Mouse (Mus musculus): ENCODE measurements around the gene Cdc42ep4. TPM values are rescaled to one million over a fixed set of nuclear protein-coding genes. Genes with fewer than 3 reads are reported as not detected.

Cdc42ep4 gene
- total and polyA plus RNA-seq, 2 experiments from 2014 or later, result 60.3 to 88.0 TPM

GRCm38 (mm10) chr11:113795846-113796245 is 44.2 kb upstream of the Cdc42ep4 start:
- Histone ChIP-seq H3K4me3 (ENCODE audit: low read depth, low read length) (no peak overlapping the region), H3K9ac (replicated peaks; ENCODE audit: low read length, poor library complexity, severe bottlenecking) (no peak overlapping the region), H3K27ac (ENCODE audit: low read depth, low read length) (no peak overlapping the region), H3K36me3 (ENCODE audit: insufficient read depth, low read length) (peaks cover 6% of the 10 kb centered on the region; the same call in 1 of the 2 replicates), H3K4me1 (ENCODE audit: insufficient read depth, low read length) (peaks cover 4% of the 10 kb centered on the region; the same call in 1 of the 2 replicates), H3K4me2 (ENCODE audit: low read depth, low read length, poor library complexity, severe bottlenecking) (no peak overlapping the region), H3K9me3 (ENCODE audit: low read length) (no peaks in the 10 kb centered on the region), H3K27me3 (ENCODE audit: insufficient read depth, low read length) (no peaks in the 10 kb centered on the region)
- no peak for TF ChIP-seq CTCF (IDR thresholded peaks at IDR 0.05)
- WGBS, result 81% methylated on average over 12 of the region's 12 CpGs
- ATAC-seq (ENCODE audit: low FRiP score) (no peak), DNase-seq (ENCODE audit: low spot score) (no peak)

GRCm38 (mm10) chr11:113791357-113792215 is 39.9 kb upstream of the Cdc42ep4 start:
- no peak overlapping the region for H3K9ac ChIP-seq (replicated peaks; ENCODE audit: low read length, poor library complexity, severe bottlenecking)
- H3K9me3 ChIP-seq (ENCODE audit: low read length), result no peaks in the 10 kb centered on the region
- H3K27me3 ChIP-seq (ENCODE audit: insufficient read depth, low read length), result no peaks in the 10 kb centered on the region
- DNase-seq (ENCODE audit: low spot score), result peak; percentile 78
- H3K4me1 ChIP-seq (ENCODE audit: insufficient read depth, low read length), result no peaks in the 10 kb centered on the region
- peaks cover 6% of the 10 kb centered on the region; the same call in 1 of the 2 replicates for H3K36me3 ChIP-seq (ENCODE audit: insufficient read depth, low read length)
- TF ChIP-seq CTCF (IDR thresholded peaks at IDR 0.05), result no peak
- H3K27ac ChIP-seq (ENCODE audit: low read depth, low read length), result peak overlapping the region; percentile 47; the same call in 1 of the 2 replicates
- H3K4me2 ChIP-seq (ENCODE audit: low read depth, low read length, poor library complexity, severe bottlenecking), result no peak overlapping the region
- 38% methylated on average over 16 of the region's 16 CpGs for WGBS
- peak; percentile 83 for ATAC-seq (ENCODE audit: low FRiP score)
- H3K4me3 ChIP-seq (ENCODE audit: low read depth, low read length), result no peak overlapping the region

GRCm38 (mm10) chr11:113789101-113789500 is 37.4 kb upstream of the Cdc42ep4 start:
- no peak for TF ChIP-seq CTCF (IDR thresholded peaks at IDR 0.05)
- WGBS, result 47% methylated on average over 1 of the region's 1 CpGs
- no peak for ATAC-seq (ENCODE audit: low FRiP score)
- Histone ChIP-seq H3K4me3 (ENCODE audit: low read depth, low read length) (no peak overlapping the region), H3K27ac (ENCODE audit: low read depth, low read length) (no peak overlapping the region), H3K36me3 (ENCODE audit: insufficient read depth, low read length) (peaks cover 6% of the 10 kb centered on the region; the same call in 1 of the 2 replicates), H3K9ac (replicated peaks; ENCODE audit: low read length, poor library complexity, severe bottlenecking) (no peak overlapping the region), H3K27me3 (ENCODE audit: insufficient read depth, low read length) (no peaks in the 10 kb centered on the region), H3K9me3 (ENCODE audit: low read length) (no peaks in the 10 kb centered on the region), H3K4me1 (ENCODE audit: insufficient read depth, low read length) (0 out of 2 replicates have a peak, but pooled peaks cover 3% of the 10 kb centered on the region), H3K4me2 (ENCODE audit: low read depth, low read length, poor library complexity, severe bottlenecking) (no peak overlapping the region)
- no peak for DNase-seq (ENCODE audit: low spot score)

- peaks cover 6% of the 10 kb centered on the region; the same call in 1 of the 2 replicates for H3K36me3 ChIP-seq (ENCODE audit: insufficient read depth, low read length)
- no peak for TF ChIP-seq CTCF (IDR thresholded peaks at IDR 0.05)
- 82% methylated on average over 2 of the region's 2 CpGs for WGBS
- no peak overlapping the region for H3K9ac ChIP-seq (replicated peaks; ENCODE audit: low read length, poor library complexity, severe bottlenecking)
- H3K9me3 ChIP-seq (ENCODE audit: low read length), result no peaks in the 10 kb centered on the region
- DNase-seq (ENCODE audit: low spot score) (no peak), ATAC-seq (ENCODE audit: low FRiP score) (no peak)
- no peak overlapping the region for H3K4me3 ChIP-seq (ENCODE audit: low read depth, low read length)
- H3K4me1 ChIP-seq (ENCODE audit: insufficient read depth, low read length), result 0 out of 2 replicates have a peak, but pooled peaks cover 3% of the 10 kb centered on the region
- H3K4me2 ChIP-seq (ENCODE audit: low read depth, low read length, poor library complexity, severe bottlenecking), result no peak overlapping the region
- no peaks in the 10 kb centered on the region for H3K27me3 ChIP-seq (ENCODE audit: insufficient read depth, low read length)
- no peak overlapping the region for H3K27ac ChIP-seq (ENCODE audit: low read depth, low read length)
These were observed 36.6 kb upstream of the Cdc42ep4 start for GRCm38 (mm10) chr11:113788183-113788789.

GRCm38 (mm10) chr11:113787432-113788182 is 35.9 kb upstream of the Cdc42ep4 start:
- H3K9ac ChIP-seq (replicated peaks; ENCODE audit: low read length, poor library complexity, severe bottlenecking), result no peak overlapping the region
- H3K27ac ChIP-seq (ENCODE audit: low read depth, low read length), result no peak overlapping the region
- DNase-seq (ENCODE audit: low spot score) (no peak), ATAC-seq (ENCODE audit: low FRiP score) (no peak)
- H3K9me3 ChIP-seq (ENCODE audit: low read length), result no peaks in the 10 kb centered on the region
- H3K27me3 ChIP-seq (ENCODE audit: insufficient read depth, low read length), result no peaks in the 10 kb centered on the region
- H3K36me3 ChIP-seq (ENCODE audit: insufficient read depth, low read length), result peaks cover under 1% of the 10 kb centered on the region; the same call in 1 of the 2 replicates
- TF ChIP-seq CTCF (IDR thresholded peaks at IDR 0.05), result no peak
- H3K4me3 ChIP-seq (ENCODE audit: low read depth, low read length), result no peak overlapping the region
- H3K4me1 ChIP-seq (ENCODE audit: insufficient read depth, low read length), result 0 out of 2 replicates have a peak, but pooled peaks cover 3% of the 10 kb centered on the region
- no peak overlapping the region for H3K4me2 ChIP-seq (ENCODE audit: low read depth, low read length, poor library complexity, severe bottlenecking)
- WGBS, result 73% methylated on average over 13 of the region's 13 CpGs
